Mouse (Mus musculus) neural tube, embryonic 11.5 days (tissue): Measurements from ENCODE around the gene Hdac11. TPM values are rescaled to one million over a fixed set of nuclear protein-coding genes. Genes with fewer than 3 reads are reported as not detected.

Experiments used
- ATAC-seq: fragments of 200-750 bp; cut with Nextera tagmentation; 2 replicates; pipeline ENCODE4 v1.8.0; 2017; ENCODE audit warnings: moderate number of reproducible peaks, mild to moderate bottlenecking, moderate TSS enrichment, moderate library complexity; ENCODE audit not compliant: insufficient read depth, low FRiP score, low TSS enrichment
- DNase-seq: peaks from one replicate; pipeline ENCODE4 v3.0.0-alpha.2; 2015; ENCODE audit warnings: low spot score
- H3K27ac ChIP-seq: fragments of 300-500 bp; sonication (generic); 2 replicates; pipeline ENCODE4 v1.5.1; 2014; ENCODE audit warnings: low read depth, mild to moderate bottlenecking, low read length
- H3K27me3 ChIP-seq: fragments of 300-500 bp; sonication (generic); 2 replicates; pipeline ENCODE4 v1.6.1; 2014; ENCODE audit warnings: mild to moderate bottlenecking, low read length, mixed read lengths; ENCODE audit not compliant: control insufficient read depth, insufficient read depth
- H3K36me3 ChIP-seq: fragments of 300-500 bp; sonication (generic); 2 replicates; pipeline ENCODE4 v1.6.1; 2014; ENCODE audit warnings: mild to moderate bottlenecking, low read length, moderate library complexity, mixed read lengths; ENCODE audit not compliant: control insufficient read depth, insufficient read depth
- H3K4me1 ChIP-seq: fragments of 300-500 bp; sonication (generic); 2 replicates; pipeline ENCODE4 v1.6.1; 2014; ENCODE audit warnings: low read length, mixed read lengths; ENCODE audit not compliant: control insufficient read depth, insufficient read depth
- H3K4me2 ChIP-seq: fragments of 300-500 bp; sonication (generic); 2 replicates; pipeline ENCODE4 v1.6.1; 2014; ENCODE audit warnings: low read depth, mild to moderate bottlenecking, moderate library complexity
- H3K4me3 ChIP-seq: fragments of 300-500 bp; sonication (generic); 2 replicates; pipeline ENCODE4 v1.5.1; 2014; ENCODE audit warnings: low read depth, low read length
- H3K9ac ChIP-seq: fragments of 300-500 bp; sonication (generic); 2 replicates; pipeline ENCODE4 v1.6.1; 2014; ENCODE audit warnings: mild to moderate bottlenecking, low read length
- H3K9me3 ChIP-seq: fragments of 300-500 bp; sonication (generic); 2 replicates; pipeline ENCODE4 v1.6.1; 2016; ENCODE audit warnings: low read length; ENCODE audit not compliant: control insufficient read depth
- WGBS: fragments of 180-500 bp; shearing (Covaris S2); extraction: QIAGEN DNeasy Blood & Tissue Kit; methylation state at CpG from one replicate; pipeline ENCODE4 v1.1.7; 2014; 5-methylcytosine and 5-hydroxymethylcytosine counted together
- polyA plus RNA-seq: library from polyadenylated mRNA; unstranded; fragments of >200 nt; fragmentation: Nextera tagmentation; extraction: Ambion mirVana; gene quantifications from 2 replicates; pipeline ENCODE4 v1.2.1, GENCODE M21; 2014

Hdac11 gene
- polyA plus RNA-seq, 1 experiment from 2014 or later: 15.0 TPM

DNA sequence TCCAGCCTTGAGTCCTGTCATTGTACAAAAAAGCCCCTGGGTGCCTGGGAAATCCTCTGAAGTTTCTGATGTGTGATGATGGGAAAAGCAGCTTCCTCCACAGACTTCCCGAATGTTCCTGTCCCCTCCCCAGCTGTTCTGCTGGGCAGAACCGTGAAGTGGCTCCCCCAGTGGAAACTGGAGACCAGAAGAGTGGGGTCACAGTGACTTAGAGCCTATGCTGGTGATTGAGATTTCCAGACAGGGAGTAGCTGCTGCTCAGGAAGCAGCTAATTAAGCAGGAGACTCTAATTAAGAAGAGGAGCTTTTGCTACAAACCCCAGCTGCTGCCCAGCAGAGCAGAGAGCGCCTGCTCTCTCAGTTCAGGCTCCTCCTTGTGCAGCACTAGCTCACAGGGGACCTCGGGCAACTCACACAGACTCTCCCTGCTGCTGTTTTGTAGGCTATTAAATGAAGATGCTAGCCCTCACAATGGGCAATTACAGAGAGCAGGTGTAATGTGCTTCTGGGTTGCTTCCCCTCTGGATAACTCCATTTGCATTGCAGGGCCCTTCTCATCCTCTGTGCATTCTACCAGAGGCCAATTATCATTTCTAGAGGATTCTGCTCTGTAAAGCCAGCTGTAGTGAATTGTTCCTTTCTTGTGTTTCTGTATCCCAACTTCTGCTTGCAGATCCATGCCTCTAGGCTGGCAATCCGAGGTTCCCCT is 9.9 kb upstream of the Hdac11 start:
- Histone ChIP-seq H3K4me2 (no peak overlapping the region), H3K9me3 (no peaks in the 10 kb centered on the region), H3K27ac (peak overlapping the region; percentile 54), H3K4me1 (no peaks in the 10 kb centered on the region), H3K9ac (no peak overlapping the region), H3K27me3 (no peaks in the 10 kb centered on the region), H3K4me3 (no peak overlapping the region), H3K36me3 (no peaks in the 10 kb centered on the region)
- ATAC-seq (peak; percentile 80), DNase-seq (peak; percentile 40)
- WGBS: 19% methylated on average over 5 of the region's 5 CpGs

DNA sequence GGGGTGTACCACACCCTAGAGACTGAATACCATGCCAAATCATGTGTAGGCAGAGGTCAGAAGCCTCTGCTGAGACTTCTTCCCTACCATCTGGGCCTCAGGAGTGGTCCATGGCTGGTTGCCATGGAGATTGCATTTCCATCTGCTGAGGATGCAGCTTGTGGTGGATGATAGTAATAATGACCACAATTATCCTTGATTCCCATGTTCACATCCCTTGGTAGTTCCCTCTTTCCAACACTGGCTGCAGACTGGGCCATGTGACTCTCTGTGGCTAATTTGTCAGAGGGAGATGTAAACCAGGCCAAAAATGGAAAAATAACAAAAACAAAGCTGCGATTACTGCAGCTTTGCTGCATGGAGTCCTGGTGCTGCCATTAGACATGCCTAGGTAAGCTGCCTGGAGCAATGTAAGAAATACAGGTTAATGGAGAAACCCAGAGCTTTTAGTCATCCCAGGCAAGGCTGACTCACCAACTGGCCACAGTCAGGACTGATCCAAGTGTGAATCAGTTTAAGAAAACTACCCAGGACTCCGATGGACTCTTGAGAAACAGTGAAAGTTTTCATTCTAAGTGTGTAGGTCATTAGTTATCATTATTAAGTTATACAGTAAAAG is 9.2 kb upstream of the Hdac11 start:
- peak overlapping the region; percentile 54 for H3K27ac ChIP-seq
- DNase-seq: peak; percentile 45
- 92% methylated on average over 2 of the region's 2 CpGs for WGBS
- no peaks in the 10 kb centered on the region for H3K9me3 ChIP-seq
- H3K9ac ChIP-seq: no peak overlapping the region
- no peaks in the 10 kb centered on the region for H3K27me3 ChIP-seq
- ATAC-seq: peak; percentile 81
- H3K36me3 ChIP-seq: no peaks in the 10 kb centered on the region
- H3K4me1 ChIP-seq: no peaks in the 10 kb centered on the region
- H3K4me3 ChIP-seq: no peak overlapping the region
- H3K4me2 ChIP-seq: no peak overlapping the region

DNA sequence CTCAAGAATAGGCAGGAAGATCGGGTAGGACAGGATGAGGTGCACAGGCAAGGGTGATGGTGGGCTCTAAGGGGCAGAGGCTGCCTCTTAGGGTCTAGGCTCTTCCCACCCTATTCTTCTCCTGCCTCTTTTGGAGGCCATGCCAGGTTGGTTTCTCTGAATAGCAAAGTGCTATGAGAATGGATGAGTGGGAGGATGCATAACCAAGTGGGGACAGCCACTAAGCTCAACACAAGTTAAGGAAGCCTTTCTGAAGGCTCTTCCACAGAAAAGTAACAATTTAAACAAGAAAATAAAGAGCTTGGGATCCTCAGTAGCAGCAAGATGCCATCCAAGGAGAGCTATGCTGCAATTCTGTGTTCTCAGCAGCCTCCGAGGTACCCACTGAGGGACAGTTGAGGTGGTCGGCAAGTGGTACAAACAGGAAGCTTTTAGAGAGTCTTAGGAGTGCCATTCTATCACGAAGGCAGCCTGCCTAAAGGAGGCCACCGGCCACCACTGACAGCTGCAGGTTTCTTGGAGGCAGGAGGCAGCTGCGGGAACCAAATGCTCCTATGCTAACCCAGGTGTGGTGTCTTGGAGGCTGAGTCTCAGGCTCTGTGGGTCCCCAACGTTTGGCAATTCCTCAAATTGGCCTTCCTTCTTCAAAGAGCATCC is 3.4 kb upstream of the Hdac11 start:
- Histone ChIP-seq H3K9me3 (no peaks in the 10 kb centered on the region), H3K27ac (no peak overlapping the region), H3K36me3 (no peaks in the 10 kb centered on the region), H3K4me3 (no peak overlapping the region), H3K27me3 (no peaks in the 10 kb centered on the region), H3K4me1 (peaks cover 18% of the 10 kb centered on the region), H3K4me2 (peak overlapping the region; percentile 38; the same call in 1 of the 2 replicates), H3K9ac (no peak overlapping the region)
- DNase-seq (no peak), ATAC-seq (no peak)
- 41% methylated on average over 7 of the region's 7 CpGs for WGBS

DNA sequence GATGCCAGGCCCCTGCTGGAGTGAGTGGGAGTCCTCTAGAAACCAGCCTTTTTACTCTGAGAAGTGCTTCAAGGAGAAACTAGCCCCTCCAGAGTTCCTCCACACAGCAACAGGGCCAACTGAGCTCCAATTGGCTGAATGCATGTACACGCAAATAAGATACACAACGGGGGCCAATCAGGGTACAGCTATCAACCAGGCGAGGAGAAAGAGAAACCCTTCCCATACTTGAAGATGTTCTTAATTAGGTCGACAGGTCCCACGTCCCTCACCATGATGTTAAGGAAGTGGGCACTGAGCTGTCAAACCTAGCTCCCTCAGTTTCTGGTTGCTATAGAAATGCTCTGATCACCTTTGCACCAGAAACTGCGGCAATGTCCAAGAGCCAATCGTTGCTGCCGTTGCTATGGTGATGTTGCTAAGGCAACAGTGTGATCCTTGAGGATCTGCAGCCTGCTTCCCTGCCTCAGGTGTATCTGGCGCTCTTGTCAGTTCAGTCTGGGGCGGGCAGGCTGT is 2.9 kb upstream of the Hdac11 start:
- no peaks in the 10 kb centered on the region for H3K36me3 ChIP-seq
- ATAC-seq: 0 out of 2 replicates have a peak, but pooled peaks have one; percentile 42
- H3K9ac ChIP-seq: no peak overlapping the region
- peak overlapping the region; percentile 20 for H3K4me3 ChIP-seq
- WGBS: 2% methylated on average over 10 of the region's 10 CpGs
- no peaks in the 10 kb centered on the region for H3K27me3 ChIP-seq
- H3K4me2 ChIP-seq: peak overlapping the region; percentile 38
- peak; percentile 68 for DNase-seq
- 0 out of 2 replicates have a peak overlapping the region, but pooled peaks have one; percentile 8 for H3K27ac ChIP-seq
- no peaks in the 10 kb centered on the region for H3K9me3 ChIP-seq
- peaks cover 20% of the 10 kb centered on the region for H3K4me1 ChIP-seq

DNA sequence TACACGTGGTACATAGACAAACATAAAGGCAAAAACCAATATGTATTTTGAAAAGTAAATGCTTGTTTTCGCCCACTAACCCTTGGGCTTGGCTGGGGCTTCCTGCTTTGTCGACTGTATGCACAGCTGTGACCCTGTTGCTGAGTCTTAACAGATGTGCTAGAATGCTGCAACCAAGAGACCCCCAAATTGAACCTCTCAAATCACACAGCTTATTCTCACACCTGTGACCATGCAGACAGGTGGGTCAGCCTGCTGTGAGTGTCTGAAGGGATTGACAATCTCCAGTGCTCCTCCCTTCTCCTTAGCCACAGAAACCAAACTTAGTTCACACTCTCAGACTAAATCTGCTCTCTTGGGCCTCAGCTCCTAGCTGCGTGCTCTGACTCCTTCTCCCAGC is 1.8 kb upstream of the Hdac11 start:
- DNase-seq (no peak), ATAC-seq (no peak)
- Histone ChIP-seq H3K4me2 (no peak overlapping the region), H3K36me3 (no peaks in the 10 kb centered on the region), H3K9ac (no peak overlapping the region), H3K27me3 (no peaks in the 10 kb centered on the region), H3K27ac (no peak overlapping the region), H3K9me3 (no peaks in the 10 kb centered on the region), H3K4me1 (peaks cover 23% of the 10 kb centered on the region), H3K4me3 (no peak overlapping the region)
- 57% methylated on average over 4 of the region's 4 CpGs for WGBS

DNA sequence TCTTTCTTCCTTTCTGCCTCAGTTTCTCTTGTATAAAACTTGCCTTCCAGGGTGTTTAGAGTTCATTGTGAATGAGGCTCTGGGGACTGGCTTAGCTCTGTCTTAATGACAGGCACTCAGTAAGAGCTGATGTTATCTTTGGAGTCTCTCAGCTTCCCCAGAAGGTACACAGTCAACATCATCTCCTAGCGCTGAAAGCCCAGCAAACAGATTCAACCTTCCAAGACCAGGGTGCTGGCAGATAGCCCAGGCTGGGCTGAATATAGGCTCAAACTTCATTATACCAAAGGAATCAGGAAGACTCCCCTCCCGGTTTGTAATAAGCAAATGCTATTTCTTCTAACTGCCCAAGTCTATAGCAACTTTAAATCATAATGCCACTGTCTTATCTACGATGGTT is 1.2 kb upstream of the Hdac11 start:
- no peak for DNase-seq
- H3K4me1 ChIP-seq: peaks cover 23% of the 10 kb centered on the region
- no peak for ATAC-seq
- no peaks in the 10 kb centered on the region for H3K27me3 ChIP-seq
- H3K9me3 ChIP-seq: no peaks in the 10 kb centered on the region
- H3K27ac ChIP-seq: no peak overlapping the region
- H3K36me3 ChIP-seq: no peaks in the 10 kb centered on the region
- no peak overlapping the region for H3K4me3 ChIP-seq
- 79% methylated on average over 3 of the region's 3 CpGs for WGBS
- H3K9ac ChIP-seq: no peak overlapping the region
- H3K4me2 ChIP-seq: no peak overlapping the region

DNA sequence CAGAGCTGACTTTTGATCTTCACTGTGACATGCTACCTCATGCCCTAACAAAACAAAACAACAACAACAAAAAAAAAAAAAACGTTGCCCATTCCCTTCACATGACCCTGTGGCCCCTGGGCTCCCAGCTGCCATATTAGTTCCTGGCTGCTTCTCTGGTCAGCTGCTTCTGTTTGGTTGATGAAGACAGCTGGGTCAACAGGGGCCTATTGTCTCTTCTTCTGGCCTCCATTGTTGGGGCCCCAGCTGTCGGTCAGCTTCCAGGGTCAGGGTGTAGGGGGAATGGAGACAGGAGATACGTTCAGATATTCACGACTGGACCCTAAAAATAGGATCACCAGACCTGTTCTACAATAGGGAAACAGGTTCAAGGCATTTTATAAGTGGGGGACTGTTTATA is 403 bp upstream of the Hdac11 start:
- no peak; the same call in 1 of the 2 replicates for ATAC-seq
- H3K27me3 ChIP-seq: no peaks in the 10 kb centered on the region
- H3K36me3 ChIP-seq: no peaks in the 10 kb centered on the region
- WGBS: 18% methylated on average over 4 of the region's 4 CpGs
- DNase-seq: no peak
- peak overlapping the region; percentile 53; the same call in 1 of the 2 replicates for H3K27ac ChIP-seq
- H3K9me3 ChIP-seq: no peaks in the 10 kb centered on the region
- H3K4me1 ChIP-seq: peaks cover 23% of the 10 kb centered on the region
- peak overlapping the region; percentile 76 for H3K9ac ChIP-seq
- H3K4me3 ChIP-seq: peak overlapping the region; percentile 61; the same call in 1 of the 2 replicates
- H3K4me2 ChIP-seq: peak overlapping the region; percentile 84

DNA sequence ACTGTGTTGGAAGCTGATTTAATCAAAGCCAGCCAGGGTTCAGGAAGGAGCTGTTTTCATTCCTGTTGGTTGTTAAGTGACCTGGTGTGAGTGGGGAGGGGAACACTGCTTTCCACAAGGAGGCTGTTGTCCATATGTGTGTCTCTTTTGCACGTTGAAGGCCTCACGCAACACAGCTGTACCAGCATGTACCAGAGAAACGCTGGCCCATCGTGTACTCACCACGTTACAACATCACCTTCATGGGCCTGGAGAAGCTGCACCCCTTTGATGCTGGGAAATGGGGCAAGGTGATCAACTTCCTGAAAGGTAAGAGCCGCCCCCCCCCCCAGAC is 739 bp downstream of the Hdac11 start:
- Histone ChIP-seq H3K4me1 (peaks cover 23% of the 10 kb centered on the region), H3K9ac (peak overlapping the region; percentile 76), H3K36me3 (no peaks in the 10 kb centered on the region), H3K27ac (no peak overlapping the region), H3K4me2 (peak overlapping the region; percentile 84), H3K4me3 (peak overlapping the region; percentile 61), H3K27me3 (no peaks in the 10 kb centered on the region), H3K9me3 (no peaks in the 10 kb centered on the region)
- WGBS: 34% methylated on average over 5 of the region's 6 CpGs
- DNase-seq: no peak
- ATAC-seq: 0 out of 2 replicates have a peak, but pooled peaks have one; percentile 0
